Mouse (Mus musculus): ENCODE data around the gene Ddx54.

The Ddx54 gene

GRCm38 (mm10) chr5:120582002-120582401, 30.5 kb upstream of the Ddx54 start:
- DNase-seq (ENCODE audit: low spot score): no peak

- DNase-seq (ENCODE audit: low spot score): no peak
These were observed 29.0 kb upstream of the Ddx54 start for GRCm38 (mm10) chr5:120583511-120583910.

GRCm38 (mm10) chr5:120584968-120585367, 27.6 kb upstream of the Ddx54 start:
- peak; percentile 69 for DNase-seq (ENCODE audit: low spot score)

GRCm38 (mm10) chr5:120586741-120587615, 25.6 kb upstream of the Ddx54 start:
- DNase-seq (ENCODE audit: low spot score): peak; percentile 57

GRCm38 (mm10) chr5:120587616-120587926, 25.0 kb upstream of the Ddx54 start:
- no peak for DNase-seq (ENCODE audit: low spot score)

GRCm38 (mm10) chr5:120587940-120588568, 24.5 kb upstream of the Ddx54 start:
- DNase-seq (ENCODE audit: low spot score): no peak

GRCm38 (mm10) chr5:120588569-120589094, 23.9 kb upstream of the Ddx54 start, which contains the start of the genes Tpcn1 and Iqcd:
Tpcn1 (minus strand) TSS chr5:120588673.
Iqcd (plus strand) TSS chr5:120589016.
- peak; percentile 99 for DNase-seq (ENCODE audit: low spot score)

GRCm38 (mm10) chr5:120590356-120591010, 22.1 kb upstream of the Ddx54 start:
- no peak for DNase-seq (ENCODE audit: low spot score)

- no peak for DNase-seq (ENCODE audit: low spot score)
These were observed 20.4 kb upstream of the Ddx54 start for GRCm38 (mm10) chr5:120592141-120592540.

- DNase-seq (ENCODE audit: low spot score): no peak
These were observed 18.1 kb upstream of the Ddx54 start for GRCm38 (mm10) chr5:120594485-120594884.

- no peak for DNase-seq (ENCODE audit: low spot score)
These were observed 12.9 kb upstream of the Ddx54 start for GRCm38 (mm10) chr5:120599625-120600024.

- peak; percentile 76 for DNase-seq (ENCODE audit: low spot score)
These were observed 11.4 kb upstream of the Ddx54 start for GRCm38 (mm10) chr5:120600946-120601668.

GRCm38 (mm10) chr5:120602210-120602609, 10.3 kb upstream of the Ddx54 start:
- no peak for DNase-seq (ENCODE audit: low spot score)

- no peak for DNase-seq (ENCODE audit: low spot score)
These were observed 9.0 kb upstream of the Ddx54 start for GRCm38 (mm10) chr5:120603515-120603914.

- DNase-seq (ENCODE audit: low spot score): peak; percentile 89
These were observed 7.7 kb upstream of the Ddx54 start for GRCm38 (mm10) chr5:120604839-120605238.

- no peak for DNase-seq (ENCODE audit: low spot score)
These were observed 7.3 kb upstream of the Ddx54 start for GRCm38 (mm10) chr5:120605241-120605661.

- peak; percentile 98 for DNase-seq (ENCODE audit: low spot score)
These were observed 6.9 kb upstream of the Ddx54 start for GRCm38 (mm10) chr5:120605688-120606087.

GRCm38 (mm10) chr5:120606590-120607200, 5.8 kb upstream of the Ddx54 start:
- DNase-seq (ENCODE audit: low spot score): no peak

GRCm38 (mm10) chr5:120607335-120607734, 5.2 kb upstream of the Ddx54 start:
- DNase-seq (ENCODE audit: low spot score): no peak

- no peak for DNase-seq (ENCODE audit: low spot score)
These were observed 3.2 kb upstream of the Ddx54 start for GRCm38 (mm10) chr5:120609246-120609775.

- DNase-seq (ENCODE audit: low spot score): no peak
These were observed 1.6 kb upstream of the Ddx54 start for GRCm38 (mm10) chr5:120610906-120611305.

All from embryo, embryonic 10 days (tissue).